8 mouse cellular contexts compared by ENCODE assay signal in genomic region chr4:129625029-129625370, GRCm38 (mm10). TPM values are rescaled to one million over a fixed set of nuclear protein-coding genes. Genes with fewer than 3 reads are reported as not detected.
DNase-seq lines count a peak whose midpoint lies in the region; ATAC-seq and TF ChIP-seq lines count a peak whose summit lies in the region.

No protein-coding gene starts in this region.

- H3K4me2 ChIP-seq in embryonic facial prominence, embryonic 12.5 days (replicated peaks) = peak overlapping the region; percentile 82
- peak overlapping the region; percentile 83 for H3K4me2 ChIP-seq in heart, embryonic 16.5 days (ENCODE audit: low read depth, low read length)
- peak overlapping the region; percentile 65 for H3K4me2 ChIP-seq in lung, embryonic 14.5 days
- H3K4me2 ChIP-seq in neural tube, embryonic 13.5 days = peak overlapping the region; percentile 89

- H3K27me3 ChIP-seq in embryonic facial prominence, embryonic 12.5 days = no peaks in the 10 kb centered on the region
- H3K27me3 ChIP-seq in heart, embryonic 16.5 days (ENCODE audit: control insufficient read depth, insufficient read depth, low read length) = no peaks in the 10 kb centered on the region
- H3K27me3 ChIP-seq in lung, embryonic 14.5 days (ENCODE audit: insufficient read depth, low read length) = no peaks in the 10 kb centered on the region
- H3K27me3 ChIP-seq in neural tube, embryonic 13.5 days = no peaks in the 10 kb centered on the region

- 0 out of 2 replicates have a peak, but pooled peaks have one; percentile 8 for ATAC-seq in embryonic facial prominence, embryonic 12.5 days (ENCODE audit: insufficient number of reproducible peaks, insufficient read depth, low FRiP score, low TSS enrichment)
- ATAC-seq in heart, embryonic 16.5 days (replicated peaks; ENCODE audit: extremely low read depth, insufficient read depth, low FRiP score) = 0 out of 2 replicates have a peak, but pooled peaks have one; percentile 5
- ATAC-seq in lung, embryonic 14.5 days (ENCODE audit: insufficient read depth) = peak; percentile 32; the same call in 1 of the 2 replicates
- ATAC-seq in neural tube, embryonic 13.5 days (ENCODE audit: low read depth) = peak; percentile 20; the same call in 1 of the 2 replicates

- peak overlapping the region; percentile 89 for H3K27ac ChIP-seq in embryonic facial prominence, embryonic 12.5 days
- H3K27ac ChIP-seq in heart, embryonic 16.5 days (ENCODE audit: low read length) = peak overlapping the region; percentile 81
- peak overlapping the region; percentile 83 for H3K27ac ChIP-seq in lung, embryonic 14.5 days (ENCODE audit: low read depth)
- H3K27ac ChIP-seq in neural tube, embryonic 13.5 days (replicated peaks) = peak overlapping the region; percentile 94

- no peaks in the 10 kb centered on the region for H3K9me3 ChIP-seq in embryonic facial prominence, embryonic 12.5 days
- H3K9me3 ChIP-seq in heart, embryonic 16.5 days (replicated peaks; ENCODE audit: control insufficient read depth, low read length) = no peaks in the 10 kb centered on the region
- H3K9me3 ChIP-seq in lung, embryonic 14.5 days (ENCODE audit: low read depth, low read length) = no peaks in the 10 kb centered on the region
- H3K9me3 ChIP-seq in neural tube, embryonic 13.5 days = no peaks in the 10 kb centered on the region

- peak overlapping the region; percentile 27; the same call in 1 of the 2 replicates for H3K9ac ChIP-seq in embryonic facial prominence, embryonic 12.5 days
- peak overlapping the region; percentile 65 for H3K9ac ChIP-seq in heart, embryonic 16.5 days (ENCODE audit: low read length)
- H3K9ac ChIP-seq in lung, embryonic 14.5 days = peak overlapping the region; percentile 37
- peak overlapping the region; percentile 91 for H3K9ac ChIP-seq in neural tube, embryonic 13.5 days

- peak; percentile 69 to 75 for DNase-seq in spleen, adult 18-20 months
- DNase-seq in spleen, adult 12 weeks (ENCODE audit: low spot score) = no peak
- DNase-seq in kidney, postnatal 36 days = peak; percentile 39 to 68
- peak; percentile 79 for DNase-seq in lung, embryonic 14.5 days
- DNase-seq in thymus, postnatal 25 days = peak; percentile 66

- no peak for TF ChIP-seq CTCF in lung, embryonic 14.5 days (IDR thresholded peaks at IDR 0.05; ENCODE audit: low read depth)

- WGBS in embryonic facial prominence, embryonic 12.5 days = 3% methylated on average over 6 of the region's 6 CpGs
- WGBS in heart, embryonic 16.5 days = 2% methylated on average over 6 of the region's 6 CpGs
- WGBS in lung, embryonic 14.5 days = 6% methylated on average over 6 of the region's 6 CpGs
- WGBS in neural tube, embryonic 13.5 days = 2% methylated on average over 6 of the region's 6 CpGs

- H3K4me1 ChIP-seq in embryonic facial prominence, embryonic 12.5 days = peaks cover 26% of the 10 kb centered on the region
- H3K4me1 ChIP-seq in heart, embryonic 16.5 days (ENCODE audit: control insufficient read depth, insufficient read depth, low read length) = peaks cover 25% of the 10 kb centered on the region
- H3K4me1 ChIP-seq in lung, embryonic 14.5 days (ENCODE audit: insufficient read depth) = peaks cover 13% of the 10 kb centered on the region; the same call in 1 of the 2 replicates
- peaks cover 47% of the 10 kb centered on the region for H3K4me1 ChIP-seq in neural tube, embryonic 13.5 days (replicated peaks)

- H3K36me3 ChIP-seq in embryonic facial prominence, embryonic 12.5 days = peaks cover 44% of the 10 kb centered on the region
- peaks cover 30% of the 10 kb centered on the region for H3K36me3 ChIP-seq in heart, embryonic 16.5 days (ENCODE audit: control insufficient read depth, insufficient read depth)
- H3K36me3 ChIP-seq in lung, embryonic 14.5 days (ENCODE audit: insufficient read depth) = peaks cover 45% of the 10 kb centered on the region
- H3K36me3 ChIP-seq in neural tube, embryonic 13.5 days = peaks cover 47% of the 10 kb centered on the region

- H3K4me3 ChIP-seq in embryonic facial prominence, embryonic 12.5 days = peak overlapping the region; percentile 64
- H3K4me3 ChIP-seq in heart, embryonic 16.5 days (ENCODE audit: low read length) = peak overlapping the region; percentile 84
- peak overlapping the region; percentile 52 for H3K4me3 ChIP-seq in lung, embryonic 14.5 days (ENCODE audit: low read depth, low read length)
- peak overlapping the region; percentile 73 for H3K4me3 ChIP-seq in neural tube, embryonic 13.5 days

RNA-seq across cellular contexts. Expression of gene Ccdc28b, which starts 1.3 kb away (rescaled TPM):
- polyA plus RNA-seq in embryonic facial prominence, embryonic 12.5 days (2016; fragmentation: Nextera tagmentation; extraction: Ambion mirVana) = 63.7 and 66.7 TPM in 2 replicates
- polyA plus RNA-seq in heart, embryonic 16.5 days (2015; fragmentation: Nextera tagmentation; extraction: Ambion mirVana) = 50.9 and 55.0 TPM in 2 replicates
- 43.9 and 46.3 TPM in 2 replicates for polyA plus RNA-seq in lung, embryonic 14.5 days (2014; fragmentation: Nextera tagmentation; extraction: Ambion mirVana)
- polyA plus RNA-seq in neural tube, embryonic 13.5 days (2015; fragmentation: Nextera tagmentation; extraction: Ambion mirVana) = 140 and 143 TPM in 2 replicates

RNA-seq across cellular contexts. Expression of gene Iqcc, which starts 6.1 kb away (rescaled TPM):
- 29.8 and 33.0 TPM in 2 replicates for polyA plus RNA-seq in embryonic facial prominence, embryonic 12.5 days (2016; fragmentation: Nextera tagmentation; extraction: Ambion mirVana)
- polyA plus RNA-seq in heart, embryonic 16.5 days (2015; fragmentation: Nextera tagmentation; extraction: Ambion mirVana) = 22.7 and 22.9 TPM in 2 replicates
- polyA plus RNA-seq in lung, embryonic 14.5 days (2014; fragmentation: Nextera tagmentation; extraction: Ambion mirVana) = 23.6 and 25.8 TPM in 2 replicates
- polyA plus RNA-seq in neural tube, embryonic 13.5 days (2015; fragmentation: Nextera tagmentation; extraction: Ambion mirVana) = 34.7 and 35.1 TPM in 2 replicates

RNA-seq across cellular contexts. Expression of gene Dcdc2b, which starts 10.9 kb away (rescaled TPM):
- polyA plus RNA-seq in embryonic facial prominence, embryonic 12.5 days (2016; fragmentation: Nextera tagmentation; extraction: Ambion mirVana) = 2.3 and 3.2 TPM in 2 replicates
- 1.8 and 2.7 TPM in 2 replicates for polyA plus RNA-seq in heart, embryonic 16.5 days (2015; fragmentation: Nextera tagmentation; extraction: Ambion mirVana)
- polyA plus RNA-seq in lung, embryonic 14.5 days (2014; fragmentation: Nextera tagmentation; extraction: Ambion mirVana) = 2.1 and 2.5 TPM in 2 replicates
- polyA plus RNA-seq in neural tube, embryonic 13.5 days (2015; fragmentation: Nextera tagmentation; extraction: Ambion mirVana) = 2.8 and 3.5 TPM in 2 replicates

RNA-seq across cellular contexts. Expression of gene Txlna, which starts 15.9 kb away (rescaled TPM):
- polyA plus RNA-seq in embryonic facial prominence, embryonic 12.5 days (2016; fragmentation: Nextera tagmentation; extraction: Ambion mirVana) = 100 TPM in 2 replicates
- 47.0 and 48.9 TPM in 2 replicates for polyA plus RNA-seq in heart, embryonic 16.5 days (2015; fragmentation: Nextera tagmentation; extraction: Ambion mirVana)
- 100 and 109 TPM in 2 replicates for polyA plus RNA-seq in lung, embryonic 14.5 days (2014; fragmentation: Nextera tagmentation; extraction: Ambion mirVana)
- polyA plus RNA-seq in neural tube, embryonic 13.5 days (2015; fragmentation: Nextera tagmentation; extraction: Ambion mirVana) = 47.6 and 55.2 TPM in 2 replicates

RNA-seq across cellular contexts. Expression of gene Tmem234, which starts 24.5 kb away (rescaled TPM):
- 180 TPM in 2 replicates for polyA plus RNA-seq in embryonic facial prominence, embryonic 12.5 days (2016; fragmentation: Nextera tagmentation; extraction: Ambion mirVana)
- polyA plus RNA-seq in heart, embryonic 16.5 days (2015; fragmentation: Nextera tagmentation; extraction: Ambion mirVana) = 148 and 152 TPM in 2 replicates
- polyA plus RNA-seq in lung, embryonic 14.5 days (2014; fragmentation: Nextera tagmentation; extraction: Ambion mirVana) = 187 and 200 TPM in 2 replicates
- polyA plus RNA-seq in neural tube, embryonic 13.5 days (2015; fragmentation: Nextera tagmentation; extraction: Ambion mirVana) = 176 and 193 TPM in 2 replicates

Comparison
In these comparisons a context has a peak if more than half of its experiments do, and no peak if none do; other contexts are left out.
1. H3K9ac ChIP-seq: peak in every context shown above with its lines; median percentile 91 in neural tube, embryonic 13.5 days; 65 in heart, embryonic 16.5 days; 37 in lung, embryonic 14.5 days; 27 in embryonic facial prominence, embryonic 12.5 days.